Mouse (Mus musculus) liver, adult 2 months (tissue): ENCODE results near the gene Smg6. TPM values are rescaled to one million over a fixed set of nuclear protein-coding genes. Genes with fewer than 3 reads are reported as not detected.

Source experiments
- DNase-seq: peaks from one replicate; pipeline ENCODE4 v3.0.0-alpha.2; 2011; ENCODE audit warnings: low read depth, low spot score; ENCODE audit errors: extremely low read depth
- H3K27ac ChIP-seq: fragments of 200-500 bp; replicated peaks from 2 replicates; pipeline ENCODE4 v1.5.1; 2012; ENCODE audit warnings: low read depth, mild to moderate bottlenecking, control low read depth, inconsistent platforms, low read length; ENCODE audit not compliant: insufficient read depth
- H3K27me3 ChIP-seq: fragments of 200-500 bp; 2 replicates; pipeline ENCODE4 v1.6.1; 2012; ENCODE audit warnings: mild to moderate bottlenecking, moderate library complexity, low read length, inconsistent platforms; ENCODE audit not compliant: control insufficient read depth, insufficient read depth
- H3K36me3 ChIP-seq: fragments of 200-500 bp; 2 replicates; pipeline ENCODE4 v1.6.1; 2012; ENCODE audit warnings: low read length, inconsistent platforms; ENCODE audit not compliant: control insufficient read depth, insufficient read depth
- H3K4me1 ChIP-seq: fragments of 200-500 bp; 2 replicates; pipeline ENCODE4 v1.6.1; 2011; ENCODE audit warnings: low read length; ENCODE audit not compliant: control insufficient read depth, insufficient read depth
- H3K4me3 ChIP-seq: fragments of 200-500 bp; 2 replicates; pipeline ENCODE4 v1.5.1; 2011; ENCODE audit warnings: low read depth, mild to moderate bottlenecking, control low read depth, low read length, moderate library complexity; ENCODE audit not compliant: insufficient read depth
- H3K79me2 ChIP-seq: fragments of 200-500 bp; 2 replicates; pipeline ENCODE4 v1.6.1; 2012; ENCODE audit warnings: inconsistent platforms, mild to moderate bottlenecking, low read length, moderate library complexity; ENCODE audit not compliant: control insufficient read depth, insufficient read depth
- H3K9ac ChIP-seq: fragments of 200-500 bp; 2 replicates; pipeline ENCODE4 v1.6.1; 2012; ENCODE audit warnings: low read depth, mild to moderate bottlenecking, control low read depth, inconsistent platforms, low read length
- CTCF ChIP-seq: fragments of 200-500 bp; IDR thresholded peaks from 2 replicates; pipeline ENCODE4 v1.5.1; 2011; ENCODE audit warnings: low read depth, low read length, control low read depth
- POLR2A ChIP-seq: fragments of 200-500 bp; IDR thresholded peaks from 2 replicates; pipeline ENCODE4 v1.6.1; 2011; ENCODE audit warnings: low read length, control low read depth; ENCODE audit not compliant: insufficient read depth; ENCODE audit errors: extremely low read depth
- WGBS: fragments of 180-500 bp; shearing (Covaris S2); methylation state at CpG from one replicate; pipeline ENCODE4 v1.1.7; 2018; 5-methylcytosine and 5-hydroxymethylcytosine counted together
- polyA plus RNA-seq: library from polyadenylated mRNA; depleted of rRNA; stranded (reverse); fragments of >200 nt; gene quantifications from 2 replicates; pipeline ENCODE4 v1.2.3, GENCODE M21; 2012
- total RNA-seq: library from RNA; depleted of rRNA; stranded (reverse); fragments of >200 nt; gene quantifications from 2 replicates; pipeline ENCODE4 v1.2.3, GENCODE M21; 2014

The Smg6 gene
- total and polyA plus RNA-seq, 2 experiments: 12.8 to 16.6 TPM

DNA sequence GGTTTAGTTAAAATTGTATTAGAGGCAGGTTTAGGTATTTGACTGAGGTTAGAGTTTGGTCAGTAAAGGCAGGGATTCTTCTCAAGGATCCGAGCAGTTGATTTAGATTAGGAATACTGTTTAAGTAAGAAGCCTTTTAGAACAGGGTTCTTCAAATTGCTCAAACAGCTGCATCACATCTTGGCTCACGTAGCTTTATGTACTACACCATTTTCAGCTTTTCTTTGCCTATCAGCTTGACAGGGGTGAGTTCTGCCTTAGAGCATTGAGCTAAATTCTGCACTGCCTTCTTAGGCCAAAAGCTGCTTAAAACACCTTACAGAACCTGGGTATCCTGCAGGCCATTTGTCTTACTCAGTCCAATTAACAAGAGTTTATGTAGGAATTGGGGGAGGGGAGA lies 92.2 kb downstream of the Smg6 start:
- peaks cover 12% of the 10 kb centered on the region; the same call in 1 of the 2 replicates for H3K4me1 ChIP-seq
- TF ChIP-seq CTCF: no peak
- no peak for TF ChIP-seq POLR2A
- no peak for DNase-seq
- H3K27ac ChIP-seq: no peak overlapping the region
- H3K9ac ChIP-seq: no peak overlapping the region
- H3K27me3 ChIP-seq: no peaks in the 10 kb centered on the region
- H3K36me3 ChIP-seq: no peaks in the 10 kb centered on the region; the same call in 1 of the 2 replicates
- 96% methylated on average over 2 of the region's 2 CpGs for WGBS
- H3K4me3 ChIP-seq: no peak overlapping the region
- peaks cover 11% of the 10 kb centered on the region; the same call in 1 of the 2 replicates for H3K79me2 ChIP-seq

DNA sequence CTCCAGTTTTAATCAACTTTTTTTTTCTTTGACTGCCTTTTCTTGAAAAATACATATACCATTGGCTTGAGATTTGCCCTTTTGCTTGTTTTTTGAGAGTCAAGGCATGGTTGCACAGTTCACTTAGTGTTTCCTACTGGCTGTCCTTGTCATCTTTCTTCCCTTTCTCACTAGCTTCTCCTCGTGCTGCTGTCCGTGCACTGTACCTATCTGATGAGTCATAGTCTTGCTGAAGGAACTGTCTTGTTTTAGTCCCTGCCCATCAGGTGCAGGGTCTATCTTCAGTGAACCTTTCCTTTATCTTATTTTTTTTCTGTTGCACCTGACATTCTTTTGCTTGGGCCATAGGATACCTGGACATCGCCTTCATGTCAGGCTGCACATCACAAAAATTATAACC lies 101.4 kb downstream of the Smg6 start:
- no peak overlapping the region for H3K27ac ChIP-seq
- no peak for TF ChIP-seq CTCF
- no peaks in the 10 kb centered on the region for H3K36me3 ChIP-seq
- DNase-seq: no peak
- H3K4me1 ChIP-seq: no peaks in the 10 kb centered on the region
- WGBS: 90% methylated on average over 3 of the region's 3 CpGs
- H3K27me3 ChIP-seq: no peaks in the 10 kb centered on the region
- H3K9ac ChIP-seq: no peak overlapping the region
- H3K79me2 ChIP-seq: no peaks in the 10 kb centered on the region; the same call in 1 of the 2 replicates
- H3K4me3 ChIP-seq: no peak overlapping the region

DNA sequence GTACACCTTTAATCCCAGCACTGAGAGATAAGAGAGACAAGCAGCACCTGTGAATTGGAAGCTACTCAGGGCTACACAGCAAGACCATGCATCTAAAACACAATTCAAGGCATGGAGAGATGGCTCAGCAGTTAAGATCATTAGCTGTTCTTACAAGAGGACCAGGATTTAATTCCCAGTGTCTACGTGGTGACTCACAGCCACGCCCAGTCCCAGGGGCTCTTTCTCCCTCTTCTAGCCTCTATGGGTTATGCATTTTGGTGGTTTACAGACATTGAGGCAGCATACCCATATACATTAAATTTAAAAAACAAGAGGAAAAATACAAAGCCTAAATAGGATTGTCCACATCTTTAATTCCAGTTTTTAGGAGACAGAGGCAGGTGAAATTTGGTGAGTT lies 102.0 kb downstream of the Smg6 start:
- Histone ChIP-seq H3K27me3 (no peaks in the 10 kb centered on the region), H3K9ac (no peak overlapping the region), H3K4me1 (no peaks in the 10 kb centered on the region), H3K79me2 (no peaks in the 10 kb centered on the region; the same call in 1 of the 2 replicates), H3K36me3 (peaks cover under 1% of the 10 kb centered on the region; the same call in 1 of the 2 replicates), H3K4me3 (no peak overlapping the region), H3K27ac (no peak overlapping the region)
- 97% methylated on average over 2 of the region's 2 CpGs for WGBS
- no peak for DNase-seq
- TF ChIP-seq CTCF (no peak), POLR2A (no peak)

DNA sequence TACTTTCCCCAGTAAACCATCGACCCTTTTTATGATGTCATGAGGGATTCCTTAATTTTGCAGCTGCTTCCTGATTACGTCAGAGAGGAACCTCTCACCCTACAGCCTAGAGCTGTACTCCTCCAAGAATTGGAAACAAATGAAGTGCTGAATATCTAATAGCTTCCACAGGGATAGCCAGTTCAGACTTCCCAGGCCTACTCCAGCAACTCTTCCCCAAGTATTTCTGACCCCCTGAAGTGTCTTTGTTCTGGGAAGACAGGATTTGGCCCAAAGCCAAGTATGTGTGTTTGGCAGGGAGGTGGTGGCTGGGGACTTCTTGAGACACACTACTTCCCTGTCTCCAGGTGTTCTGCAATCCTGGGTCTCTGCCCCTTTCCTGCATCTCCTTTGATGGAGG lies 105.6 kb downstream of the Smg6 start:
- Histone ChIP-seq H3K79me2 (no peaks in the 10 kb centered on the region; the same call in 1 of the 2 replicates), H3K36me3 (peaks cover 3% of the 10 kb centered on the region; the same call in 1 of the 2 replicates), H3K4me3 (no peak overlapping the region), H3K27me3 (no peaks in the 10 kb centered on the region), H3K27ac (no peak overlapping the region), H3K4me1 (no peaks in the 10 kb centered on the region), H3K9ac (no peak overlapping the region)
- DNase-seq: no peak
- TF ChIP-seq CTCF (no peak), POLR2A (no peak)
- WGBS: 78% methylated on average over 2 of the region's 2 CpGs

DNA sequence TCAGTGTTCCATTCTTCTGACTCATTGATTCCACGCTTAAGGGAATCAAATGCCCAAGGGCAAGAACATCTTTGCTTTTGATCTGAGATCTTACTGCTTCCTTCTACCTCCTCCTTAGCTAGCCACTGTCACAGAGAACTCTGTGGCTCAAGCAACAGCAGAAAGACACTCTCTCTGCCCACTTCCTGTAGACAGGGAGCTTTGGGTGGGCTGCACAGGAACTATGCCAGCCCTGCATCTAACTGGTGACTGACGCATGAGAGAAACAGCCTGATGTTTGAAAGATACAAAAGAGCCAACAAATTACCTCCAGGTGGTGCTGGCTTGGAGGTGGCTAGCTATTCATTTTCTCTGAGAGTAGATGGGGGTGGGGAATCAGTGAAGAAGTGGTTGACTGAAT lies 107.3 kb downstream of the Smg6 start:
- TF ChIP-seq CTCF: no peak
- Histone ChIP-seq H3K79me2 (no peaks in the 10 kb centered on the region; the same call in 1 of the 2 replicates), H3K27me3 (no peaks in the 10 kb centered on the region), H3K4me1 (no peaks in the 10 kb centered on the region), H3K9ac (no peak overlapping the region), H3K27ac (no peak overlapping the region), H3K36me3 (peaks cover 3% of the 10 kb centered on the region; the same call in 1 of the 2 replicates), H3K4me3 (no peak overlapping the region)
- WGBS: 94% methylated on average over 2 of the region's 2 CpGs
- no peak for DNase-seq

DNA sequence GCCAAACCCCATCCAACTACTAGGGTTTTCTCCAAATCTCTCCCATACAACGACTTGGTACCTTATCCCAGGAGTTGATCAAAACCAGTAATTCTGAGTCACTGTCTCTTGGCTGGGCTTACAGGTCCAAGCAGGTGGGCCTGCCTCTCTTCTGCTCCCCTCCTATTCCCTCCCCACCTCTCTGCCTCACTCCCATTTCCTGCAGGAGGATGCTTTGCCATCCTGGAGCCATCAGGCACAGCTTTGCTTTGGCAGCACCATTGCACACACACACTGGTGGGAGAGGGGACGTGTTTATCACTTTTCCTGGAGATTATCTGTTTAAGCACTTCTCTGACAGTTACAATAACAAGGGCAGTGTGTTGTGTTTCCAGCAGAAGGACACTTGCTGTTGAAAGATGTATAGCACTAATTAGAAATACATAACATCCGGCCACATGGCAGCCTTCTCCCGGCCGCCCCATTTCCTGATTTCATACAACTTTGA lies 108.0 kb downstream of the Smg6 start:
- WGBS: 79% methylated on average over 5 of the region's 5 CpGs
- Histone ChIP-seq H3K27ac (no peak overlapping the region), H3K4me3 (no peak overlapping the region), H3K79me2 (no peaks in the 10 kb centered on the region; the same call in 1 of the 2 replicates), H3K4me1 (no peaks in the 10 kb centered on the region), H3K9ac (no peak overlapping the region), H3K27me3 (no peaks in the 10 kb centered on the region), H3K36me3 (peaks cover 7% of the 10 kb centered on the region)
- no peak for DNase-seq
- TF ChIP-seq POLR2A (no peak), CTCF (no peak)
